ENCODE assay signal across 8 mouse cellular contexts in the genomic region with DNA sequence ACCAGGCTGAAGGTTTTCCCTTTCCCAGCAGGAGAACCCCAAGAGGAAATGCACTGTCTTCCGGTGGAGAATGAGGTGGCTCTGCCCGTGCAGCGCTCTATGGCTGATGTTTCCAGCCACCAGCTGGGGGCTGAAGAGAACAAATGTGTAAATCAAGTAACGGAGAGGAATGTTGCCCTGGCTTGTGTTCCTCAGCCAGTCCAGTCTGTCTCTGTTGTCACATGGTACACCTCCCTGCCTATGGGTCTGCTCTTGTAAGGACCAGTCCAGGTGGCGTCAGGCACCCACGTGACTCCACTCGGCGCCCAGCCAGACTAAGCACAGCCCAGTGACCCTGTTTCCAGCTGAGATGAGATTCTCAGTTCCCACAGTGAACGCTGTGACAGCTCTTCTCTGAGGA. TPM values are rescaled to one million over a fixed set of nuclear protein-coding genes. Genes with fewer than 3 reads are reported as not detected.
DNase-seq lines count a peak whose midpoint lies in the region; ATAC-seq lines count a peak whose summit lies in the region.

No protein-coding gene starts in this region.

- peak; percentile 88 for ATAC-seq in forebrain, embryonic 11.5 days (replicated peaks; ENCODE audit: low FRiP score)
- ATAC-seq in midbrain, embryonic 11.5 days (ENCODE audit: low FRiP score) = peak; percentile 95

- intact Hi-C loops in heart, postnatal 25 days (cut with DNase I) = no loop called here

- H3K9me3 ChIP-seq in forebrain, embryonic 11.5 days (ENCODE audit: control insufficient read depth, low read length) = no peaks in the 10 kb centered on the region
- H3K9me3 ChIP-seq in midbrain, embryonic 11.5 days (ENCODE audit: control insufficient read depth, low read length) = peaks cover 1% of the 10 kb centered on the region; the same call in 1 of the 2 replicates

- no peaks in the 10 kb centered on the region for H3K27me3 ChIP-seq in forebrain, embryonic 11.5 days (ENCODE audit: control insufficient read depth, insufficient read depth, low read length)
- H3K27me3 ChIP-seq in midbrain, embryonic 11.5 days (ENCODE audit: control insufficient read depth, insufficient read depth, low read length) = 0 out of 2 replicates have a peak, but pooled peaks cover 3% of the 10 kb centered on the region

- H3K4me1 ChIP-seq in forebrain, embryonic 11.5 days (replicated peaks; ENCODE audit: control insufficient read depth, insufficient read depth, low read length) = no peaks in the 10 kb centered on the region; the same call in 1 of the 2 replicates
- peaks cover 5% of the 10 kb centered on the region for H3K4me1 ChIP-seq in midbrain, embryonic 11.5 days (ENCODE audit: control insufficient read depth, insufficient read depth, low read length)

- H3K27ac ChIP-seq in forebrain, embryonic 11.5 days (ENCODE audit: low read depth, low read length) = no peak overlapping the region
- H3K27ac ChIP-seq in midbrain, embryonic 11.5 days (ENCODE audit: low read depth, low read length) = no peak overlapping the region

- no peak overlapping the region for H3K4me2 ChIP-seq in forebrain, embryonic 11.5 days (ENCODE audit: low read depth, low read length, severe bottlenecking)
- H3K4me2 ChIP-seq in midbrain, embryonic 11.5 days = peak overlapping the region; percentile 9; the same call in 1 of the 2 replicates

- peak; percentile 56 for DNase-seq in CD4-positive, CD25-positive, alpha-beta regulatory T cell, adult 2 months (ENCODE audit: low read depth, low spot score)
- DNase-seq in Muller cell, postnatal 12 days (ENCODE audit: inconsistent ontology term) = peak; percentile 81
- DNase-seq in forebrain, embryonic 11.5 days (ENCODE audit: low spot score) = peak; percentile 66
- DNase-seq in heart, postnatal 25 days (ENCODE audit: low spot score) = peak; percentile 34
- DNase-seq in kidney, postnatal 36 days = peak; percentile 77 to 79
- no peak for DNase-seq in midbrain, embryonic 11.5 days (ENCODE audit: low spot score, missing footprints)
- no peak for DNase-seq in spleen, postnatal 14 days (ENCODE audit: low spot score in 2 of 2)
- no peak for DNase-seq in left cerebral cortex, adult 8-10 months (ENCODE audit: low spot score in 2 of 2)

- 31% methylated on average over 9 of the region's 9 CpGs for WGBS in forebrain, embryonic 11.5 days
- WGBS in midbrain, embryonic 11.5 days = 29% methylated on average over 9 of the region's 9 CpGs

- H3K4me3 ChIP-seq in forebrain, embryonic 11.5 days (ENCODE audit: low read depth, low read length) = no peak overlapping the region
- H3K4me3 ChIP-seq in midbrain, embryonic 11.5 days (ENCODE audit: low read depth, low read length) = no peak overlapping the region

- H3K9ac ChIP-seq in forebrain, embryonic 11.5 days (ENCODE audit: low read length) = no peak overlapping the region
- H3K9ac ChIP-seq in midbrain, embryonic 11.5 days (ENCODE audit: low read length) = no peak overlapping the region

- no peaks in the 10 kb centered on the region for H3K36me3 ChIP-seq in forebrain, embryonic 11.5 days (ENCODE audit: control insufficient read depth, insufficient read depth, low read length)
- H3K36me3 ChIP-seq in midbrain, embryonic 11.5 days (ENCODE audit: control insufficient read depth, insufficient read depth, low read length) = no peaks in the 10 kb centered on the region

RNA-seq across cellular contexts. Expression of gene Gtsf1l, which starts 34.7 kb away (rescaled TPM):
- polyA plus RNA-seq in forebrain, embryonic 11.5 days (2014; fragmentation: Nextera tagmentation; extraction: Ambion mirVana) = 0.35 TPM in 1 of 2 replicates, not detected in the other
- total RNA-seq in heart, postnatal 25 days (2021) = not detected
- polyA plus RNA-seq in midbrain, embryonic 11.5 days (2014; fragmentation: Nextera tagmentation; extraction: Ambion mirVana) = not detected in 2 replicates
- not detected for total RNA-seq in left cerebral cortex, adult 8-10 months (2022)

Comparison
In these comparisons a context has a peak if more than half of its experiments do, and no peak if none do; other contexts are left out.
1. DNase-seq: peak in CD4-positive, CD25-positive, alpha-beta regulatory T cell, adult 2 months (single experiment), Muller cell, postnatal 12 days (single experiment), forebrain, embryonic 11.5 days (single experiment), heart, postnatal 25 days (single experiment) and kidney, postnatal 36 days (2 of 2); none in midbrain, embryonic 11.5 days (single experiment), spleen, postnatal 14 days (0 of 2) and left cerebral cortex, adult 8-10 months (0 of 2).